Mouse (Mus musculus): ENCODE measurements around the gene Prkce. TPM values are rescaled to one million over a fixed set of nuclear protein-coding genes. Genes with fewer than 3 reads are reported as not detected.

The Prkce gene
- polyA plus RNA-seq, 1 experiment from 2014 or later: 8.1 TPM

- 60% methylated on average over 6 of the region's 6 CpGs for WGBS
- ATAC-seq (ENCODE audit: insufficient number of reproducible peaks, low FRiP score, low TSS enrichment, low read depth): no peak
- Histone ChIP-seq H3K4me3 (replicated peaks) (no peak overlapping the region), H3K4me2 (replicated peaks) (no peak overlapping the region), H3K27ac (replicated peaks) (no peak overlapping the region), H3K27me3 (no peaks in the 10 kb centered on the region), H3K9ac (no peak overlapping the region), H3K4me1 (peaks cover 28% of the 10 kb centered on the region), H3K36me3 (no peaks in the 10 kb centered on the region), H3K9me3 (replicated peaks) (no peaks in the 10 kb centered on the region)
Observed at GRCm38 (mm10) chr17:86323909-86324686, 156.5 kb downstream of the Prkce start.

DNA sequence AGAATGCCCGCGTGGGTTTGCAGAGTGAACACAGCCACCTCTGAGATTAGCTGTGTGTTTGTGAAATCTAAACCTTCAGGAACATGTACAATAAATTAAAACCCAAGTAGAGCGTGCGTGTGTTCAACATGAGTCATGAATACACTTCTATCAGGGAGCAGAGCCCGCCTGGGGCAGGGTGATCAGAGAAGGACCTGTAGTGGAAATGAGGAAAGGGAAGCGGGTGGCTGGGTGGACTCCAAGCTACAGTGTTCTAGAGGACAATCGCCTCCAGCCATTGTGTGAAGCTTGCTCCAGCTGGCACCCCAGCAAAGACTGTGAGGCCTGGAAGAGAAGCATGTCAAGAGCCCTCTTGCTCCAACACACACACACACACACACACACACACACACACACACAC, 157.2 kb downstream of the Prkce start:
- H3K36me3 ChIP-seq: no peaks in the 10 kb centered on the region
- H3K27me3 ChIP-seq: no peaks in the 10 kb centered on the region
- H3K9me3 ChIP-seq (replicated peaks): no peaks in the 10 kb centered on the region
- H3K4me3 ChIP-seq (replicated peaks): no peak overlapping the region
- no peak overlapping the region for H3K27ac ChIP-seq (replicated peaks)
- H3K4me1 ChIP-seq: peaks cover 34% of the 10 kb centered on the region
- no peak overlapping the region for H3K4me2 ChIP-seq (replicated peaks)
- no peak for ATAC-seq (ENCODE audit: insufficient number of reproducible peaks, low FRiP score, low TSS enrichment, low read depth)
- no peak overlapping the region for H3K9ac ChIP-seq
- WGBS: 79% methylated on average over 7 of the region's 7 CpGs

GRCm38 (mm10) chr17:86325317-86325716, 157.7 kb downstream of the Prkce start:
- no peak for ATAC-seq (ENCODE audit: insufficient number of reproducible peaks, low FRiP score, low TSS enrichment, low read depth)
- H3K4me1 ChIP-seq: peaks cover 40% of the 10 kb centered on the region
- H3K4me2 ChIP-seq (replicated peaks): no peak overlapping the region
- H3K9me3 ChIP-seq (replicated peaks): no peaks in the 10 kb centered on the region
- H3K36me3 ChIP-seq: no peaks in the 10 kb centered on the region
- H3K27me3 ChIP-seq: no peaks in the 10 kb centered on the region
- no peak overlapping the region for H3K27ac ChIP-seq (replicated peaks)
- no peak overlapping the region for H3K9ac ChIP-seq
- WGBS: 79% methylated on average over 10 of the region's 10 CpGs
- H3K4me3 ChIP-seq (replicated peaks): no peak overlapping the region

DNA sequence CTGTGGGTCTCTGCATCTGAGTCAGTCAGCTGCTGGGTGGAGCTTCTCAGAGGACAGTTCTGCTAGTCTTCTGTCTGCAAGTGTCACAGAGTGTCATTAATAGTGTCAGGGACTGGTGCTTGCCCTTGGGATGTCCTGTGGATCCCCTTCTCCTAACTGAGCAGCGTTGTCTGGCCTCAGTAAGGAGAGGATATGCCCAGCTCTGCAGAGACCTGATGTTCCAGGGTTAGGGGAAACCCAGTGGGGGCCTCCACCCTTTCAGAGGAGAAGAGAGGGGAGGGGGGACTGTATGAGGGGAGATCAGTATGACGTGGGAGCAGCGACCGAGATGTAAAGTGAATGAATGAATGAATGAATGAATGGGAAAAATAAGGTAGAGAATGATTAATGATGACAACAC, 160.4 kb downstream of the Prkce start:
- WGBS: 77% methylated on average over 4 of the region's 4 CpGs
- Histone ChIP-seq H3K27me3 (no peaks in the 10 kb centered on the region), H3K36me3 (no peaks in the 10 kb centered on the region), H3K27ac (replicated peaks) (no peak overlapping the region), H3K9me3 (replicated peaks) (no peaks in the 10 kb centered on the region), H3K9ac (no peak overlapping the region), H3K4me1 (peaks cover 48% of the 10 kb centered on the region), H3K4me2 (replicated peaks) (no peak overlapping the region), H3K4me3 (replicated peaks) (no peak overlapping the region)
- no peak for ATAC-seq (ENCODE audit: insufficient number of reproducible peaks, low FRiP score, low TSS enrichment, low read depth)

GRCm38 (mm10) chr17:86329273-86330075, 161.9 kb downstream of the Prkce start:
- Histone ChIP-seq H3K9me3 (replicated peaks) (no peaks in the 10 kb centered on the region), H3K36me3 (no peaks in the 10 kb centered on the region), H3K4me3 (replicated peaks) (0 out of 2 replicates have a peak overlapping the region, but pooled peaks have one; percentile 0), H3K4me1 (peaks cover 41% of the 10 kb centered on the region), H3K9ac (no peak overlapping the region), H3K4me2 (replicated peaks) (peak overlapping the region; percentile 36), H3K27ac (replicated peaks) (0 out of 2 replicates have a peak overlapping the region, but pooled peaks have one; percentile 53), H3K27me3 (no peaks in the 10 kb centered on the region)
- ATAC-seq (ENCODE audit: insufficient number of reproducible peaks, low FRiP score, low TSS enrichment, low read depth): no peak; the same call in 1 of the 2 replicates
- 15% methylated on average over 16 of the region's 16 CpGs for WGBS

- H3K4me2 ChIP-seq (replicated peaks): peak overlapping the region; percentile 36; the same call in 1 of the 2 replicates
Observed at GRCm38 (mm10) chr17:86330076-86330955, 162.7 kb downstream of the Prkce start.

GRCm38 (mm10) chr17:86331835-86332234, 164.2 kb downstream of the Prkce start:
- Histone ChIP-seq H3K4me1 (peaks cover 42% of the 10 kb centered on the region), H3K4me3 (replicated peaks) (no peak overlapping the region), H3K27ac (replicated peaks) (no peak overlapping the region), H3K9ac (no peak overlapping the region), H3K36me3 (no peaks in the 10 kb centered on the region), H3K9me3 (replicated peaks) (no peaks in the 10 kb centered on the region), H3K4me2 (replicated peaks) (no peak overlapping the region), H3K27me3 (no peaks in the 10 kb centered on the region)
- ATAC-seq (ENCODE audit: insufficient number of reproducible peaks, low FRiP score, low TSS enrichment, low read depth): no peak
- 73% methylated on average over 8 of the region's 8 CpGs for WGBS

More at GRCm38 (mm10) chr17:86330076-86330955, 162.7 kb downstream of the Prkce start:
- Histone ChIP-seq H3K36me3 (no peaks in the 10 kb centered on the region), H3K4me1 (peaks cover 38% of the 10 kb centered on the region), H3K27me3 (no peaks in the 10 kb centered on the region), H3K4me3 (replicated peaks) (no peak overlapping the region), H3K27ac (replicated peaks) (peak overlapping the region; percentile 53; the same call in 1 of the 2 replicates), H3K9ac (no peak overlapping the region), H3K9me3 (replicated peaks) (no peaks in the 10 kb centered on the region)
- WGBS: 46% methylated on average over 16 of the region's 16 CpGs
- 0 out of 2 replicates have a peak, but pooled peaks have one; percentile 12 for ATAC-seq (ENCODE audit: insufficient number of reproducible peaks, low FRiP score, low TSS enrichment, low read depth)

- Histone ChIP-seq H3K27me3 (no peaks in the 10 kb centered on the region), H3K9me3 (replicated peaks) (no peaks in the 10 kb centered on the region), H3K27ac (replicated peaks) (no peak overlapping the region), H3K9ac (no peak overlapping the region), H3K4me2 (replicated peaks) (no peak overlapping the region), H3K4me3 (replicated peaks) (no peak overlapping the region), H3K4me1 (peaks cover 20% of the 10 kb centered on the region), H3K36me3 (no peaks in the 10 kb centered on the region)
- 77% methylated on average over 4 of the region's 4 CpGs for WGBS
- ATAC-seq (ENCODE audit: insufficient number of reproducible peaks, low FRiP score, low TSS enrichment, low read depth): no peak
Observed at GRCm38 (mm10) chr17:86334990-86335389, 167.4 kb downstream of the Prkce start.

DNA sequence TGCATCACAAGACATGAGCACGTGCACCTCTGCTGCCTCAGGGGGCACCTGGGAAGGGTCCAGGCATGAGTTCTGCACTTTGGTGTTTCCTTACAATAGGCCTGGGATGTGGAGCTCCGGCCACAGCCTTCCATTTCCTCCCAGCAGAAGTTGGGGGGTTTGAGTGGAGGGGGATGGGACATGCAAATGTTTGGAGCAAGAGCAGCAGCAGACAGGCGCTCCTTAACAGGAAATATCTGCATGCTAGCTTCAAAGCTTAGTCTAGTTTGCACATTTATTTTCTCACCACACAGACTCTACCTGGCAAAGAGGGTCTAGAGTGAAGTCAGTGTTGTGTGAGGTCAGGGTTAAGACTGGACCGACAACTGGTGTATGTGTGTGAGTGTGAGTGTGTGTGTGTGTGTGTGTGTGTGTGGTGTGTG, 169.1 kb downstream of the Prkce start:
- no peaks in the 10 kb centered on the region for H3K9me3 ChIP-seq (replicated peaks)
- H3K4me1 ChIP-seq: peaks cover 5% of the 10 kb centered on the region; the same call in 1 of the 2 replicates
- ATAC-seq (ENCODE audit: insufficient number of reproducible peaks, low FRiP score, low TSS enrichment, low read depth): no peak
- H3K36me3 ChIP-seq: no peaks in the 10 kb centered on the region
- WGBS: 49% methylated on average over 4 of the region's 4 CpGs
- H3K4me3 ChIP-seq (replicated peaks): no peak overlapping the region
- no peak overlapping the region for H3K4me2 ChIP-seq (replicated peaks)
- no peaks in the 10 kb centered on the region for H3K27me3 ChIP-seq
- H3K9ac ChIP-seq: no peak overlapping the region
- H3K27ac ChIP-seq (replicated peaks): no peak overlapping the region

DNA sequence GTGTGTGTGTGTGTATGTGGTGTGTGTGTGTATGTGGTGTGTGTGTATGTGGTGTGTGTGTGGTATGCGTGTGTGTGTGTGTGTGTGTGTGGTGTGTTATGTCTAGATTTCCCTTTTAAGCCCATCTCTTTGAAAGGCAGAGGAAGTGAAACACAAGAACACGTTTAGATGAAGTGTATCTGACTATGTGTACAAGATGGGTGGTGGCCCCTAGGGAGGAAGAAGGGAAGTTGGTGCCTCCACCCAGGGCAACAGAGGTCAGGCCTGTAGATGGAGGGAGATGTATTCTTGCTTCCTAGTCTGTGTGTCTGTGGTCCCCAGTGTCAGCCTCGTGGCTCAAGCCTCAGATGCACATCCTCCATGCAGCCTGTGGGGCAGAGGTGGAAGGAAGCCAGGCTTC, 169.5 kb downstream of the Prkce start:
- H3K27me3 ChIP-seq: no peaks in the 10 kb centered on the region
- H3K9ac ChIP-seq: no peak overlapping the region
- H3K4me2 ChIP-seq (replicated peaks): no peak overlapping the region
- no peaks in the 10 kb centered on the region for H3K9me3 ChIP-seq (replicated peaks)
- H3K4me3 ChIP-seq (replicated peaks): no peak overlapping the region
- no peak overlapping the region for H3K27ac ChIP-seq (replicated peaks)
- WGBS: 56% methylated on average over 3 of the region's 3 CpGs
- H3K4me1 ChIP-seq: peaks cover 5% of the 10 kb centered on the region; the same call in 1 of the 2 replicates
- H3K36me3 ChIP-seq: no peaks in the 10 kb centered on the region
- ATAC-seq (ENCODE audit: insufficient number of reproducible peaks, low FRiP score, low TSS enrichment, low read depth): no peak
